Mouse (Mus musculus): ENCODE results near the gene Map4k4.

The Map4k4 gene

DNA sequence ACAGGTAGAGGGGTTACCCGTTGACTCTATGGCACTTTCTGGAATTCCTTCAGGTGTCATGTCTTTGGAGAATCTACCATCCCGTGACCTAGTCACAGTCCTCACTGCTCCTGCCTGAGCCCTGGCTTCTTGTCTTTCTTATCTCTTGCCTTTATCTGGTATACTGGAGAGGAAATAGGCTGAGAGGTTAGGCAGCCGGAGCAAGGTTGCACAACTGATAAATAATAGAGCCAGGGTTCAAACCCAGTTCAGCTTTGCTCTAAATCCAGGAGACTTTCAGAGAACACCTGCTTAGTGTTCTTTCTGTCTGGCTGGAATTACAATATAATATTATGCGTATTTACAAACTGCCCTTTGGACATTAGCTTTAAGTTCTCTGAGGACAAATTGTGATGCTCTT is 2.0 kb upstream of the Map4k4 start:
- DNase-seq (ENCODE audit: low spot score in 2 of 2), result no peak

DNA sequence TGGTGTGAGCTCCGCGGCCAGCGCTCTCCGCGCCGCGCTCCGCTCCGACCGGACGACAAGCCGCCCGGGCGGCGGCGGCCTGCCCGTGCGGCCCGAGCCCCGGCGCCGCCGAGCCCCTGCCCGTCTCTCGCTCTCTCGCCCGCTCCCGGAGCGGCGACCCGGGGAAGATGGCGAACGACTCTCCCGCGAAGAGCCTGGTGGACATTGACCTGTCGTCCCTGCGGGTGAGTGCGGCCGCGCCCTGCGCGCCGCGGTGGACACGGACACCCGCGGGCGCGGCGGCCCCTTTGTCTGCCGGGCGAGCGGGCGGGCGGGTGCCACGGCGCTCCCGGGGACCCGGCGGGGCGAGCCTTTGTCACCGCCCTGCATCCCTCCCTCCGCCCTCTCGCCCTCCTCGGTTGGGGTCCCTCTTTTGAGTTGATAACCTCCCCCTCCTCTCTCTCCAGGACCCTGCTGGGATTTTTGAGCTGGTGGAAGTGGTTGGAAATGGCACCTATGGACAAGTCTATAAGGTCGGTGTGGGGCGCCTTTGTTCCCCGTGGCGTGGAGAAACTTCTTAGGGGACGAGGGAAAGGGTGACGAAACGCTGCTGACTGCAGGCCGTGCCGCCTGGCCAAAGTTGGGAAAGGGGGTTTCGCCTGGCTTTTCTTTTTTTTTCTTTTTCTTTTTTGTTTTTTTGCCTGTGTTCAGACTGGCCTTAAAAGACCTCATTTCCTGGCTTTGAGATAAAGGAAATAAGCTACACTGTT is 524 bp downstream of the Map4k4 start:
- DNase-seq (ENCODE audit: low spot score in 2 of 2), result peak in 1 of 2 experiments; percentile 53

DNA sequence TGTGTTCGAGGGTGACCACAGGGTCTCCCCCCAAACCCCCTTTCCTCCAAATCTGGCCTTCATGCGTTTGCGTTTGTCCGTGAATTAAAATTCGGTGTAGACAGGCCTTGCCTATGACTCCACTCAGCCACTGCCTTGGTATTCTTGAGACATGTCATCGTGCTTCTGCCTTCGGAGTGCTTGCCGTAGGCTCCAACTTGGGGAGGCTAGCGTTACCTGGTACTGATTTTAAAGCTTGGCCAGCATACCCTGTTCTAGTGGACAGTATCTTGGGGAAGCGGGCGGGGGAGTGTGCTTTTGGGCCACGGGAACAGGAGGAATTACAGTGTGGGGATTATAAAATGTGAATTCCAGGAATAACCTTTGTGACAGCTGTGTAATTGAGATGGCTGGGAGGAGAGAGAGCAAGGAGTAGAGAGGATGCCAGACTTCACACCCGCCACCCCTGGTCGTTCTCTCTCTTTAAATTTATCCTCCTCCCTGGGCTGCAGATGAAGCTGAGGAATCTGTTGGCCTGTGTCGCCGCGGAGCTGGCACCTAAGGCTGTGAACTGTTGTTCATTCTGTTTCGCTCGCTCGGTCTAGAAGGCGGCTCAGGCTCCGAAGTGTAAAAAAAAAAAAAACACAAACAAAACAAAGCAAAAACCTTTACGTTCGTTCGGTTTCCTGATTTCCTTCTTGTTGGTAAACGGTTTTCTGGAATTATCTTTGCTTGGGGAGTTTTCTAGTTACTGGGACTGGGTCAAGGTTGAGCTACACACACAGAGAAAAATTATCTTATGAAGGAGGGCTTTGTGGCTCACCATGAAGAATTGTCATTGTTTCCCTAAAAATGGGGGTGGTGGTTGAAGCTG is 1.4 kb downstream of the Map4k4 start:
- no peak for DNase-seq (ENCODE audit: low spot score in 2 of 2)

DNA sequence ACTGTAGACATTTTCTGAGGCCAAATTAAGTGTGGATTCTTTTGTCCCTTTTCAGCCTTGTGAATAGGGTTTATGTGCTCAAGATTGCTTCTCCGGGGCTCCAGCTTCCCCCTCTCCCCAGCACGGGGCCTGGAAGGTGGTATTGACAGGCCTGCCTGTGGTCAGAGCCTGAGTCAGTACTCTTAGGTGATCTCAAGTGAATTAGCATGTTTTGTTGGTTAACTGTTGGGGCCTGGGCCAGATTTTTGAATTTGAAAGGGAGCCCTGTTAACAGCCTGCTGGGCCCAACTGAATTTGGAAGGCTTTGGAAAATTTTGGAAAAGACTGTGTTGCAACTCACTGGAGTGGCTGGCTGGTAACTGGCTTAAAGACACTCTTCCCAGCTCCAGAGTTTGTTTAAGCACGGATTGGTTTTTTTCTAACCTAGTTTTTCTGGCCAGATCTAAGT is 2.0 kb downstream of the Map4k4 start:
- peak in 1 of 2 experiments; percentile 42 for DNase-seq (ENCODE audit: low spot score in 2 of 2)

DNA sequence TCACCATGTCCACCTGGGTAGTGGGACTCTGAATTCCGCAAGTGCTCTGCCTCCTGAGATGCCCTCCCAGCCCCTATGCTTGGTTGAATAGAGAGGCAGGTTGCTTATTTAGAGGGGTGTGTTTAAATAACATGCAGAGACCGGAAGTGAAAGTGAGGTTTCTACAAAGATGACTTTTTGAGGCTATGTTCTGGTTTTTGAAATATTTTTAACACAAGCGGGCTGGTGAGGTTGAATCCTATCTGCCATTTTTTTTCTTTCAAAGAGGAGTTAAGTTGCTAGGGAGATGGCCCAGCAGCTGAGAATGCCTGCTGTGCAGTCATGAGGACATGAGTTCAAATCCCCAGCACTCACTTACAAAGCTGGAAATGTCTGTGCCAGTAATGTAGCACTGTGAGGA is 4.0 kb downstream of the Map4k4 start:
- no peak for DNase-seq (ENCODE audit: low spot score in 2 of 2)

DNA sequence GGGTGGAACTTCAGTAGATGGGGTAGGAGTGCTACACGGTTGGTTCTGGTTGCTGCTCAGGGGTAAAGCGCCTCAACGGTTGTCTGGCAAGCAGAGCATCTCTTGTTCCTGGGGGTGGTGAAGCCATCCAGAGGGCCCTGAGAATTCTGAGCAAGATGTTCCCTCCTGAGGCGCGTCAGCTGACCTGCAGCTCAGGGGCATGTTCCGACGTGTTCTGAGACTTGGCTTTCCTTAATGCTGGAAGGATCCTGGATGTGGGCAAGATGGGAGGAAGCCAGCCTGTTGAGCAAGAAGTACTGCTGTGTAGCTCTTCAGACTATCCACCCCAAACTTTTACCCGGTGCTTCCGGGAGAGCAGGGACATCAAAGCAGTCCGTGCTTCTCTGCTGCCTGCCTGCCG is 6.2 kb downstream of the Map4k4 start:
- DNase-seq (ENCODE audit: low spot score in 2 of 2), result no peak

DNA sequence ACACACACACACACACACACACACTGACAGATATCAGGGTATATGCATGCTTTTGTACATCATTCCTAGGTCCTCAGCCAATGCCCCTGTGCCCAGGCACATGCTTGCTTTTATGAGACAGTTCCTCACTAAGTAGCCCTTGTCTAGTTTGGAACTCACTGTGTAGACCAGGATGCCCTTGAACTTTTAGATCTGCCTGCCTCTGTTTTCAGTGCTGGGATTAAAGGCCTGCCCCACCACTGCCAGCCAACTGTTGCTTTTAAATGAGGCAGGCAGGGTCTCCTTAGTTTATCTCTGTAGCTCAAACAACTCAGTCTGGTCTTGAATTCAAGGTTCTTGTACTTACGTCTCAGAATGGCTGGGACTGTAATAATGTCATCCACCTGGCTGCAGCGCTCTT is 8.3 kb downstream of the Map4k4 start:
- DNase-seq (ENCODE audit: low spot score in 2 of 2), result no peak

DNA sequence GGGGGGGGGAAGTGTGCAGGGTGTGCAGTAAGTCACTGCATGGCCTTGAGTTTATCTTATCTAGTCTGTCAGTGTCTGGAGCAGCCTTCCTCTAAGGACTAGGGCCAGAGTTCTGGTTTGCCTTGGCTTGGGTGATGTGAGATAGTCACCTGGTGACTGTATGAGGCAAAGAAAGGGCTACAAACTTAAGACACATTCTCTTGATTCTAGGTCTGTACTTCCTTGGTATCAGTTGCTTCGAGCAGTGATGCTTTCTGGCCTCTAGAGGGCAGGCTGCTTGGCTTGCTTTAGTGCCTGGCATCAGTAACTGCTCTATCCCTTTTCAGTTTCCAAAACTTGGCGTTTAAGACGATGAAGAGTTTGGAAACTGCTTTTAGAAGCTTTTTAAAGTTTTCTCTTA is 10.7 kb downstream of the Map4k4 start:
- no peak for DNase-seq (ENCODE audit: low spot score in 2 of 2)

DNA sequence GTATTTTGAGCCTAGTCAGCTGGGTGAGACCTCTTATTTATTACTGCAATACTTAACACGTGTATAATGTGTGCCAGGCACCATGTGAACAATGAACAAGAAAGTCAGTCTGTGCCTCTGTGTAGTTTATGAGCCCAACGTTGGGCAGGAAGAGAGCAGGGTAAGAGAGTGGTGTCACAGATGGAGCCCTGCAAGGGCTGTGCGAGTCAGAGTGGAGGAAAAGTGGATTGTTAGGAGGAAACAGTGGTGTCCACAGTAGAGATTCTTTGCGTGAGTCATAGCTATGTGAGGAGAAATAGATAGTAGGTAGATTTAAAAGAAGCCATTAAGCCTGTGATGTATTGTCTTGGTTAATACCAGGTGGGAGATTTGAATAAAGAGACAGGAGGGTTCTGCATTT is 12.5 kb downstream of the Map4k4 start:
- no peak for DNase-seq (ENCODE audit: low spot score in 2 of 2)

DNA sequence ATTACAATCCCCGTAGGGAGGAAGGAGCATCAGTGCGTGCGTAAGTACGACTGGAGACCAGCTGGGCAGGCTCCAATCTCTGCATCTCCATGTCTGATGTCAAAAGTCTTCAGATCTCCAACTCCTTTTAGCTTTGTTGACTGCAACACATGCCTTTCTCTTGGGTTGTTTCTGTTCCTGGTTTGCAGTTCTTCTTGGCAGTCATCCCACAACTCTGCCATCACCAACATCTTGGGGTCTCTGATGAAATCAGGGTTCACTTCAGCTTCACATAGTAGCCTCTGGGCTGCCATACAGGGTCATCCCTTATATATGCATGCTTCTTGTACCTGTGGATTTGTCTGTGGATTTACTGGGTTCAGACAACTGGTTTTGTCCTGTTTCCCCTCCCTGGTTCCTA is 15.4 kb downstream of the Map4k4 start:
- no peak for DNase-seq (ENCODE audit: low spot score in 2 of 2)

DNA sequence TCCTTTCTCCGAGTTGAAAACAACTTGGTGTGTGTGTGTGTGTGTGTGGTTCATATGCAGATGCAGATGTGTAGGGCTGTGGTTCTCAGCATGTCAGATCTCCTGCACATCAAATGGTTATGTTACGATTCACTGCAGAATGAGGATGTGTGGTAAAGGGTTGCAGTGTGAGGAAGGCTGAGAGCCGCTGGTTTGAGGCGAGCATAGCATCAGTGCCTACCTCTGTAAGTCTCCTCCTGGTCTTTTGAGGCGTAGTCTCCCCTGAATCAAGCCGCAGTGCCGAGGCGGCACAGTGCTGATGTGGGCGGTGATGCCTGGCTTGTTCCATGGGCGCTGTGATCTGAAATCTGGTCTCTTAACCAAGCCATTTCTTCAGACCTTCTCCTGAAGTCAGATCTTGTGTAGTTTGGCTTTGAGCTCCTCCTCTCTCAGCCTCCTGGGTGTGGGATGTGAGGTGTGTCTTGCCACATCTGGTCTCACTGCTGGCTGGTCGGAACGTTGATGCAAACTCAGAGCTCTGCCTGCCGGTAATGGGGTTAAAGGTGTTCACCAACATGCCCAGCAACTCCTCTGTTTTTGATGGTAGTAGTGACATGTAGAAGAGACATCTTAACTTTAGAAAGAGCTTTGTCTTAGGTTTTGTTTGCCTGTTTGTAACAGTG is 17.3 kb downstream of the Map4k4 start:
- DNase-seq (ENCODE audit: low spot score in 2 of 2), result no peak

DNA sequence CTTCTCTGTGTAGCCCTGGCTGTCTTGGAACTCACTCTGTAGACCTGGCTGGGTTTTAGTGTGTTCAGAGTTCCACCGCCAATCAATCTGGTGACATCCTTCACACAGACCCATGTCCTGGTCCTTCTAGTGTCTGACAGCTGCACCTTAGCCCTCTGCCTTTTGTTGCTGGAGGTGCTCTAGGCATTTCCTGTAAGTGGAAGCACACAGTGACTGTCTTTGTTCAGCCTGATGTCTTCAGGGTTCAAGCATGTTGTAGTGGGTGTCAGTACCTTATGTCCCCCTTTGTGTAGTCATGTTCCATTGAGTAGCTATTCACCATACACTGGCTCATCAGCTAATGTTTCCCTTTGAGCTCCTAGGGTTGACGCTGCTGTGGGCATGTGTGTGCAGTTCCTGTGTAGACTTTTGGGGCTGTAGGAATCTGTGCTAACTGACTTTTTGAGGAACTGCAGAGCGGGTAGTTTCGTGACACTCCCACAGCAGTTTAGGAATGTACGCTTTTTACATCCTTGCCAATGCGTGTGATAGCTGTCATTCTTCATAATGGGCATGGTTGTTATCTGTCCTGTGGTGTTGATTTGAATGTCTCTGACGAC is 17.9 kb downstream of the Map4k4 start:
- DNase-seq (ENCODE audit: low spot score in 2 of 2), result no peak

DNA sequence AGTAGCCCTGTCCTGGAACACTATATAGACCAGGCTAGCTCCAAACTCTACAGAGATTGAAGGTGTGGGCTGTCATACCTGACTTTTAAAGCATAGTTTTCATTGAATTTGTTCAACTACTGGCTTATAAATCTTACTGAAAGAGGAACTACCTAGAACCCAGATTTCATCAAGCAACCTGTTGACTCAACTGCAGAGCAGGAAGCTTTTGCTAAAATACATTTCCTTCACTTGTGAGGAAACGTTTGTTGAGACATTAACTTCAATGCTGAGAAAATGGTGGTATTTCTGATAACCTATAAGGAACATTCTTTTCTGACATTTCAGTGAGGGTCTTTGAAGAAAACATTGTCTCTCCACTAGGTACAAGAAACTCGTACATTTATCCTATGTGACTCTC is 19.9 kb downstream of the Map4k4 start:
- DNase-seq (ENCODE audit: low spot score in 2 of 2), result no peak

DNA sequence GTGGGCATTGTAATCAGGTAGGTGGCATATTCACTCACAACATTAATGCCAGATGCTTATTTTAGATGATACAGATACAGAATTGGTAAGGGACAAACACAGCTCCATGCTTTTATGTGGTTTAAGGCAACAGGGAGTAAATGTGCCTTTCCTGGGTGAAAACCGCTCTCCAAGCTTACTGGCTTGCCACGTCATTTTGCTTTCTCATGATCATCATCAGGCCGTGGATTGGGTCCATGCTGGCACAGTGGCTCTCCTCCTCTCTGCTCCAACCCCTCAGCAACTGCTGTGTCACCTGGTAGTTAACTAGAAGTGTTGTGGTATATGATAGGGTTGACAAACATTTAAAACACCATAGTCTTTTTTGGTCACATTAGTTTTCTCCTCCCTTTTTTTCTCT is 21.3 kb downstream of the Map4k4 start:
- DNase-seq (ENCODE audit: low spot score in 2 of 2), result no peak

DNA sequence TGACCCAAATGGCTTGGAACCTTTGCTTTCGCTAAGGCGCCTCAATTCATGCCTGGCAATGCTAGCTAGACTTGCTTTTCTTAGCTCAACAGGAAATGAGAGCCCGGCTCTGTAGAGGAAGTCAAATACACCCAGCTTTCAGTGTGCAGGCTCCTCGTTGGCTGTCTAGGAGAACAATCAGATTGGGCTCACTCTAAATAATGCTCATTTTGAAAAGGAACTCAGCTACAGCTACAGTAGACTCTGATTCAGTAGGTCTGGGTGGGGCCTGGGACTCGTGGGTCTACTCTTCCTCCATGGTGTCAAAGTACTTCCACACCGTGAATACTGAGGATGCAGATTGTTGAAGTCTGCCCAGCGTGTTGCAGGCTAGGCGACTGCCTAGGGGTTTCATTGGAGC is 22.0 kb downstream of the Map4k4 start:
- DNase-seq (ENCODE audit: low spot score in 2 of 2), result no peak

DNA sequence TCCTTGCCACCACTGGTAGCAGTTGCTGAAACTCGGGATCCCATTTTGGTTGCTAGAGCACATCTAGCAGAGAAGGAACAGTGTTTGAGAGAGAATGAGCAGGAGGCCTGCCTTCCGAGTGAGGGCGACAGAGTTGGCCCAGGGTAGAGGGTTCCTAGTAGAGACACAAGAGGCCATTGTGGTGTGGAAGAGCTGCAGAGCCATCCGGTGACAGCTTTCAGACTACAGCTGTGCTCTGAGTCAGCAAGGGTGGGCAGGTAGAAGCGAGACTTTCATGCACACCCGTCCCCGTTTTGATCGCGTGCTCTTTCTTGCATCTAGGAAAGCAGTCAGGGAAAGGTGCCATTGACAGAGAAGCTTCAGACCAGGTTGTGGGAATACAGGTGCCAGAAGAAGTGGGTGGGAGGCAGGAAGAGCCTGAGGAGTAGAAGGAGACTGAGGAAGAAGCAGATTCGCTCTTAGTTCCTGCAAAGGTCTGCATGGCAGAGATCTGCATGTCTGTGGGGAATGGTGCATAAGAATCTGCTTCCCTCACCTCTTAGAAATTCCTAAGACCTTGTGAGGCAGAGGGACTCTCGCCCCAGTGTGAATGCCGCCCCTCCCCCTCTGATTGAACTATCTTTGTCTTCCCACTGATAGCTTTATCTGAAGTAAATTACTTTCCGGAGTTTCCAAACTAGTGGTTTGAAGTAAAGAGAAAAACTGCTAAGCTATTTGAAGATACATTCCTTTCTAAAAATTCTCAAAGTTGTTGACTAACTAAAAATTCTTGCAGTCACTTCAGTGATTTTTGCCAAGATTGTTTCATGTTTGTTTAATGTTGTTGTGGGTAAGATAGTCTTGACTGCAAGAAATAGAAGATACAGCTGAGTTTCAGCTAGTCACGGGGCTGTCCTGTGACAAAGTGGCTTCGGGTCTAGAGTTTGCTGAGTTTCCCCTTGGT is 23.0 kb downstream of the Map4k4 start:
- DNase-seq (ENCODE audit: low spot score in 2 of 2), result no peak

DNA sequence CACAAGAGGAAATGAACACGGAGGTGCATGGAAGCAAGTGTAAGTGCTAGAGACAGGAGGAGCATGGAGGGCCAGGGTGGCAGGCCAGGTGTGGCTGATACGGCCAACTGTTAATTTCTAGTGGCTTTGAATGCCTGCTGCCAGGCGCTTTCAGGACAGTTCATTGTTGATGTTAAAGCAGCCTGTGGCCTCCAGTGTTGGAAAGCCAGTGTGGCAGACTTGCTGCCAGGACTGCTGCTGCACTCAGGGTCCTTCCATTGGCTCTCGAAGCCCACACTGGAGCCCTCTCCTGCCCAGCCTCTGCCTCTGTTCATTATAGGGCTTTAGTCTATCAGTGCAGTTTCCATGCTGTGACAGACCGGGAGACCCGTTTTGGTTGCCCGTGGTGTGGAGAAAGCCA is 30.3 kb downstream of the Map4k4 start:
- DNase-seq (ENCODE audit: low spot score in 2 of 2), result no peak

DNA sequence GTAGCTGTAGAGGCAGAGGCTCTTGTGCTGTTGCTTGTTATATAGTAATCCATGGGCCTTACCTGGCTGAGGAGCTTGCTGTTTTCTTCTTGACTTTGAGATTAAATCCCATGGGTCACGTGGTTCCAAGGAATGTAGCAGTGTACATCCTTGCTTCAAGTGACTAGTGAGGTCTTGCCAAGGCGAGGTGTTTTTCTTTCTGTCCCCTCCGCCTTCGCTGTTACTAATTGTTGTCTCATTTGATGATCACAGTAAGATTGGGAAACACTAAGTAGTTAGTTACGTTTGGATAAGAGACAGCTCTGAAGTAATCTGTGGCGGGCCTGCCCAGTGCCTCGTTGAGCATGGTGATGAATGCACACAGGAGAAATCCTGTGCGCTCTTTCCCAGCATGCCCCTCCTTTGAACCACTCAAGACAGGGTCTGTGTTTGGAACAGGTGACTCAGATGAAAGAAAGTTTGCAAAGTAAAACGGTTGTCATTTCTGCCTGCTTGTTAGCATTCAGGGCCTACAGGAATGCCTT is 31.6 kb downstream of the Map4k4 start:
- no peak for DNase-seq (ENCODE audit: low spot score in 2 of 2)

DNA sequence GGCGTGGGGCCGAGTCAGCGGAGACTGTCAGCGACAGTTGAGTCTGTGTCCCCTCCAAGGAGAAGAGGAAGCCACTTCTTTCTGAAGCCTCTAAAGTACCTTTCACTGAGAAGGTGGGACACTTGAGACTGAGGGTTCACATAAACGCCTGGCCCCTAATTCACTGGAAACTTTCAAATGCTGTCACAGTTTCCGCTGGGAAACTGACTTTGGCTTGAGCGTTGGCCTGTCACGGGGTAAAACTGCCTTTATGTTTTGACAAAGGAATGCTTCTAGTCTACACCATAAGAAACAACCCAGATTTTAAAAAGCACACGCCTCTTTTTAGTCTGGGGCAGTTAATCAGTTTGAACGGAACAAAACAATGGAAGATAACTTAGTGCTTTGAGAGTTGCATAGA is 32.2 kb downstream of the Map4k4 start:
- DNase-seq (ENCODE audit: low spot score in 2 of 2), result no peak

DNA sequence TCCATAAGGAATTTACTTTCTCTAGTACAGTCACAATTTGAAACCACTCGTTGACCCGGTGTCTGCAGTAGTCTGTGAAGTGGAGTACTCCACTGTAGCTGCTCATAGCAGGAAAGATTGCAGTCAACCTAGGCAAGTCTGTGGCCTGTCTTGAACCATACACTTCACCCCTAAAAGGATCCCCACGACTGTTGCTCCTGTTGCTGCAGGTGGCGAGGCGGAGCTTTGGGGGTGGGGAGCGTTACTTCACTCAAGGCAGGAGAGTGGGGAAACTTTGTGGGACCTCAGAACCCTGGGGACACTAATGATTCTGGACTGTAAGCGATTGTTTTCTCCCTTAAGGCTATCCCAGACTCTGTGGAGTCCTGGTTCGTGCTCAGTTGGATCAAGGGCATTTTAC is 34.2 kb downstream of the Map4k4 start:
- DNase-seq (ENCODE audit: low spot score in 2 of 2), result no peak

DNA sequence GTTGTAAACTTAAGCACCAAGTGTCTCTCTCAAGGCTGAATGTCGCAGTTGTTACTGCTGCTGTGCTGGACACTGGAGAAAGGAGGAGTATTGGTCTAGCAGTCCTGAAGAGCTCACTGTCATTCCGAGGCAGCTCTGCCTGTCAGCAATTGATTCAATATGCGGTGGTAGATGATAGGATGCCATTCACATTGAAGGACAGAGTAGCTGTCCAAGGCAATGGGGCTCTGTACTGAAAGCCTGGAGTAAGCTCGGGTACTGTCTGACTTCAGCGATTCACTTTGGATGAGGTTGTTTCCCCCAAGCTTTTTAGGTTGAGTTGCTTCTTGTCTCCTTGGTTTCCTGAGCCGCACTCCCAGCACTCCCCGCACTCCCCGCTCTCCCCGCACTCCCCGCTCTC is 34.9 kb downstream of the Map4k4 start:
- DNase-seq (ENCODE audit: low spot score in 2 of 2), result no peak

All from frontal cortex, postnatal 10 days (tissue).